Mouse (Mus musculus) retina, postnatal 1 day (tissue): ENCODE results near the gene Acp2.

ENCODE experiments used
- DNase-seq: peaks from one replicate; pipeline ENCODE4 v3.0.0-alpha.2; 2012

Acp2 gene

GRCm38 (mm10) chr2:91202222-91202971 lies at the start of gene Acp2, which contains the start of gene Nr1h3:
Gene Acp2, plus strand, starts transcription at chr2:91202885.
Gene Nr1h3, minus strand, starts transcription at chr2:91202834.
- peak; percentile 97 for DNase-seq

DNA sequence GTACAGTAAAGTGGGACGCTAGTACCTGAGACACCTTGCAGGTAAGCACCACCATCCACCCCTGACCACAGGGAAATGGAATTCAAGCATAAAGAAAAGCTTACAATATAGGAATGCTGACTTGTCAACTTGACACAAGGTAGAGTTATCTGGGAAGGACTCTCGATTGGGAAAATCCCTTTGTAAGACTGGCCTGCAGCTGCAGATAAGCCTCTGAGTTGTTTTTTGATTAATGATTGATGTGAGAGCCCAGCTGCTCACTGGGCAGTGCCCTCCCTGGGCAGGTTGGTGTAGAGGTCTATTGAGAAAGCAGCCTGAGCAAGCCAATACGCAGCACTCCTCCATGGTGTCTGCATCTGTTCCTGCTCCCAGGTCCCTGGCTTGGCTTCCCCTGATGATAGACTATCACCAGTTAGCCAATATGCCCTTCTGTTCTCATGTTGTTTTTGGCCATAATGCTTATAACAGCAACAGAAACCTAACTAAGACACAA lies 49.8 kb upstream of the Acp2 start:
- DNase-seq: no peak

DNA sequence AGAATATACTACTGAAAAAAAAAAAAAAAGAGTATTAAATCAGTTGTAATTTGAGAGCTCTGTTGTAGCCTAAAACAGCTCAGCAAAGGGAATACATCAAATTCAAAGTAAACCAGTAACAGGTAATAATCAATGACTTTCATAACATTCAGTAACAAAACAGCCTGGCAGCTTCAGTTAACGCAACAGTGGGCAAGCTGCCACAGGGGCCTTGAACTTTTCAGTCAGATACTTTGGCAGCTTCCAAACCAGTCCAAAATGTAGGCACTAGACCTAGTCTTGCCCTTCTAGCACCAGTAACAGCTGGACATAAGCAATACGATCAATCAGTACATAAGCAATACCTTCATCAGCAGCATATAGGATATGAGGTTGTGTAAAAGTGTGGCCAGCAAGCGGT lies 48.6 kb upstream of the Acp2 start:
- DNase-seq: no peak

DNA sequence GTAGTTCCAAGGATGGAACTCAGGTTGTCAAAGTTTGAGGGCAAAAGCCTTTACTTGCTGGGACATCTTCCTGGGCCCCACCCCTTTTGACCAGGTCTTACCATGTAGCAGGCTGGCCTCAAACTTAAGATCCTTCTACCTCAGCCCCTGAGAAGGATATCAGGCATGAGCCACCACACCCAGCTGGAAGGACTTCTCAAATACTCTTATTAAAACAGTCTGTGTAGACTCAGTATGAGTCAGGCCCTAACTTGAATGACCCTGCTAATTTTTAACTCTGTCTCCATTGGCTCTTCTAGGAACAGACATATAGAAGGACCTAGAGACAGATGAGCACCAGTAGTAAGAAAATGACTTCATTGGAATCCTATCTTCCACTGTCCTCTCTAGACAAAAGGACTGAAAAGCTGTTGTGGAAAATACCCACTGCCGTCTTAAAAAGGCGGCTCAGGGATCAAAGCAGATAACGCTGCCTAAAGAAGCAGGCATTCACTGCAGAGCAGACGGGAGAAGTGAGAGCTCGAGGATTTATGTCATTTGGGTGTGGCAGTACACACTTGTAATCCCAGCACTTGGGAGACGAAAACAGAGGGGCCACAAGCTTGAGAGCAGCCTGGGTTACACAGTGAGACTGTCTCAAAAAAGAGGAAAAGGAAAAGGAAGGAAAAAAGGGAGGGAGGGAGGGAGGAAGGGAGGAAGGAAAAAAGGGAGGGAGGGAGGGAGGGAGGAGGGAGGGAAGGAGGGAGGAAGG lies 45.5 kb upstream of the Acp2 start:
- no peak for DNase-seq

- no peak for DNase-seq
Observed at GRCm38 (mm10) chr2:91160591-91160990, 42.1 kb upstream of the Acp2 start.

DNA sequence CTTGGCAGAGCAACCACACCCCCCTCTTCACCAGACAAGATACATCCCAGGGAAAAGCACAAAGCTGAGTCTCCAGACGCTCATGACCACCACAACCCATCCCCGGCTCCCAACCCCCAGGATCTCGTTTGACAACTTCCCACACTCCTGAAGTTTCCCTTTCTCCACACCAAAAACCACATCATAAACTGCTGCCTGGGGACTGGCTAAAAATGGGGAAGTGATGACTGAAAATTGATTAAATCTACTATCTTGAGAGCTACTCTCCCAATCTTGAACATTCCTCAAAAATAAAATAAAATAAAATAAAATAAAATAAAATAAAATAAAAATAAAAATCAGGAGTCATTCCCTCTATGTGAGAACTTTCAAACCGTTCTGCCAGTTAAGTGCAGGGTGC lies 39.7 kb upstream of the Acp2 start:
- no peak for DNase-seq

DNA sequence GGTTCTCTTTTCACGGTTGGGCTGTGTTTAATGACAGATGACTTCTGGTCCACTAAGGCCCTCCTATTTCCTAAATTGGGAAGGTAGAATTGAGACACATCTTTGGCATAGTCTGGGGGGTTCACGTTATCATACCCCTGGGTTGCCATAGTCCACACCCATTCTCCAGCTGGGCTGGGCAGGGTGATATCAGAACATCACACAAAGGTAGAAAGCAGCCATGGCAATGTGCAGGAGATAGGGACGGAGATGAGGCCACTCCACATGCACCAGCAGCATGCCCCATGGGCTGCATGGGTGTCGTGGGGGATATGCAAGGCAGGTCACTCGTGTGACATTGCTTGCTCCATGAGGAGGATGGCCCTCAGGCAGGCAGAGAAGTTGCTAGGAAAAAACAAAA lies 39.2 kb upstream of the Acp2 start:
- no peak for DNase-seq

- no peak for DNase-seq
Observed at GRCm38 (mm10) chr2:91164991-91165390, 37.7 kb upstream of the Acp2 start.

GRCm38 (mm10) chr2:91167629-91168028 lies 35.1 kb upstream of the Acp2 start:
- no peak for DNase-seq

GRCm38 (mm10) chr2:91169587-91170322 lies 32.9 kb upstream of the Acp2 start:
- no peak for DNase-seq

GRCm38 (mm10) chr2:91175490-91175889 lies 27.2 kb upstream of the Acp2 start:
- no peak for DNase-seq

DNA sequence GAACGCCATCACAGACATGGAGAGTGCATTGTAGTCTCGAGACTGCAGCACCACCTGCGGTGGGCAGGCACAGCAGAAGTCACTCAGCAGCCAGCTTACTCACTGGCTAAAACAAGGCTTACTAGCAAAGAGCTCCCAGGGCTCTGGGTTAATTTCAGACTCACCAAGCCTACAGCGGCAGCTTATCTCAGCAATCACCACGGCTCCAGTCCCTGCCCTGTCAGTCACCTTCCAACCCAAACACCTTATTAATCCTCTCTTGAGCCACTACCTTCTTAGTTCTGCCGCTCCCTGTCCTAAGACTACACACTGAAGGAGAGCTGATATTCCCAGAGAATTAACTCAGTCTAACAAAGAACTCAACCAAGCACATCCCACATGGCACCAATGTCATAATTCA lies 26.5 kb upstream of the Acp2 start:
- DNase-seq: peak; percentile 56

GRCm38 (mm10) chr2:91179825-91180224 lies 22.9 kb upstream of the Acp2 start:
- peak; percentile 84 for DNase-seq

DNA sequence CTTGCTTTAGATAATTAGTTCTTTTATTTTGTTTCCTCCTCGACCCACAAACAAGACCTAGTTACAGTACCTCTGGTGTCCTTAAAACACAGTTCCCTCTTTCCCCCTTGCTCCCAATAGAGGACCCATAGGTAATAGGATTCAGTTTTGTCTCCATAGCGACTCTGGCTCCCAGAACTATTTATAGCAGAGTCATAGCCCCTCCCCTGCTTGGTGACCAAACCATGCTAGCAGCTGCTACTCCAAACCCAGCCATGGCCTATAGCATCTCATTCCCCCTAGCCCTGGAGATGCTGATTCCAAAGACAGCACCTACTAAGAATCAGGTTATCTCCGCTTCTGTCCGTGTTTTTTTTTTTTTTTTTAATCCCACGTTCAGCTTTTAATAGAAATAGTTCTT lies 22.0 kb upstream of the Acp2 start:
- DNase-seq: peak; percentile 80

DNA sequence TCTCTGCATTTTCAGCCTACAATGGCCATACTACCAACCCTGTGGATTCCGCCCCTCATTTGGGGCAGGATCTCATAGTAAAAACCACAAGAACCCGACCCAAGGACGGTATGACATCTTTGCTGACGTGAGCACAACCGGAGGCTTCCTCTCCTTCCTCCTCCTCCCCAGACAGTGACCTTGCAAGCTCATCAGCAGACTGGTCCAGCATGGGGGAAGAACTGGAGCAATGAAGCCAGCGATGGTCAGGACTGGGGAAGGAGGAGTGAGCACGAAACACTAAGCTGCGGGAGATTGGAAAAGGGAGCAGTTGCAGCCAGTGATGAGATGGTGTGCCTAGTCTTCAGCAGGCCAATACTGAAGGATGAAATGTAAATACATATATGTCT lies 20.7 kb upstream of the Acp2 start:
- DNase-seq: peak; percentile 43

DNA sequence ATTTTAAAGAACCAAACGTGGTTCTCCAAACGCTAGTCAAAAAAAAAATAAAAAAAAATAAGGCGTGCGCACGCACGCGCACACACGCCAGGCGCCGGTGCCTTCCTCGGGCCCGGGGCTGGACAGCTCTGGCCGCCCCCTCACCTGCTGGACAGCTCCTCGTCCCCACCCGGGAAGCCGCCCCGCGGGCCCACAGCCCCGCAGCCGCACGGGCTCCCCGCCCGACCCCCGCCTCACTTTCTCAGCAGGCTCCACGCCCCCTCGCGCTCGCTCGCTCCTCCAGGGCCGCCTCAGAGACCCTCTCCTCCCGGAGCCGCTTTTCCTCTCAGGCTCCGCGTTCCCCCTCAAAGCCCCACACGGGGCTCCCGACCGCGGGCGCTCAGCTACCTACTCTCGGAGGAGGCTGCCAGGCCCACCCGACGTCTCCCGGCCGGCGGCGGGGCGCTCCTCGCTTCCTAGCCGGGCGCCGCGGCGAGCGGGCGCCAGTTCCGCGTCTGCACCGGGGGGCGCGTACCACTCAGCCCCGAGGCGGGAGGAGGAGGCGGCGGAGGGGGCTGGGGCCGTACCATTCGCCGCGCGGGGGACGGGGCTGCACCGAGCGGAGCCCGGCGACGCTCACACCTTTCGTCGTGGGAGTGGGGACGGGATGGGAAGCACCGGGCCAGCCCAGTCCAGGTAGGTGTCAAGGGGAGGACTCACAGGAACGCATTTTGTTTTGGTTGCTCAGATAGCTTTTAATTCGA lies 20.1 kb upstream of the Acp2 start:
- DNase-seq: peak; percentile 95

GRCm38 (mm10) chr2:91183148-91183513 lies 19.6 kb upstream of the Acp2 start:
- peak; percentile 99 for DNase-seq

- DNase-seq: no peak
Observed at GRCm38 (mm10) chr2:91183711-91184405, 18.8 kb upstream of the Acp2 start, which contains the start of gene Madd. Gene Madd, minus strand, starts transcription at chr2:91183837.

GRCm38 (mm10) chr2:91186208-91186607 lies 16.5 kb upstream of the Acp2 start:
- no peak for DNase-seq

DNA sequence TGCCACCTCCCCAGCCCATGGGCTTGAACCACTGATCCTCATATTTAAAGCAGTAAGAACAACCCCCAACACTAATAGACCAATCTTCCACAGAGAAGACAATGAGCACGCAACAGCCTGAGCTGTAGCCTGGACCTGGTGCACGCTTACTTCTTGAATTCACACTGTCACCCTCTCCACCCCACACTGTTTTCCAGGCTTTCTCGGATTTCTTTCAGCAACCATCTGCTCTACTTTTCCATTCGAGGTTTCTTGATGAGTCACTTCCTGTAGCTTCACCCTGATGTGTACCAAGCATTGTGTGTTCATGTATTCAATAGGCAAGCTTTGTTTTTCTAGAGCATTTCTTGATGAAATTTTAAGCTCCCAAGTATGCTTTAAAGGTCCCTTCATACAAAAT lies 15.3 kb upstream of the Acp2 start:
- no peak for DNase-seq

GRCm38 (mm10) chr2:91190501-91190900 lies 12.2 kb upstream of the Acp2 start:
- DNase-seq: no peak
